Mouse (Mus musculus): ENCODE data around the gene Sdccag8.

DNA sequence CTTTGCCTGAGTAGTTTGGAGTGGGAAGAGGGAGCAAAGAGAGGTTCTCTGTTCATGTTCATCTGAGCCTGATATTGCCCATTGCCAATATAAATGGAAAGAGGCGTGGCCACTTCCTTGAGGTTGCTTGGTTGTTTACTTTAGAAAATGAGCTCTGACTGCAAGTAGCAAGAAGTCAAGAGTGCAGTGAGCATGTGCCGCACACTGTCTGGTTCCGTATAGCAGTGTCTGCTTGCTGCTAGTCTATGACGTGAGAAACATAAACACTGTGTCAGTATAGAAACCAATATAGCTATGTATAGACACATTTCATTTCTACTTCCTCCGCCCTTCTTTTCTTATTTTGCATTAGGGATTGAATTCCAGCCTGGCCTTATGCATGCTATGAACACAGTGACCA is 111.5 kb downstream of the Sdccag8 start:
- no peak for TF ChIP-seq POLR2A (IDR thresholded peaks at IDR 0.05; ENCODE audit: extremely low read depth, insufficient read depth, low read length)
- no peak for TF ChIP-seq CTCF (IDR thresholded peaks at IDR 0.05; ENCODE audit: extremely low read depth, insufficient read depth, low read length)

All from cortical plate, adult 2 months (tissue).